Comparison of ENCODE assay signal across 23 mouse cellular contexts in the genomic region with DNA sequence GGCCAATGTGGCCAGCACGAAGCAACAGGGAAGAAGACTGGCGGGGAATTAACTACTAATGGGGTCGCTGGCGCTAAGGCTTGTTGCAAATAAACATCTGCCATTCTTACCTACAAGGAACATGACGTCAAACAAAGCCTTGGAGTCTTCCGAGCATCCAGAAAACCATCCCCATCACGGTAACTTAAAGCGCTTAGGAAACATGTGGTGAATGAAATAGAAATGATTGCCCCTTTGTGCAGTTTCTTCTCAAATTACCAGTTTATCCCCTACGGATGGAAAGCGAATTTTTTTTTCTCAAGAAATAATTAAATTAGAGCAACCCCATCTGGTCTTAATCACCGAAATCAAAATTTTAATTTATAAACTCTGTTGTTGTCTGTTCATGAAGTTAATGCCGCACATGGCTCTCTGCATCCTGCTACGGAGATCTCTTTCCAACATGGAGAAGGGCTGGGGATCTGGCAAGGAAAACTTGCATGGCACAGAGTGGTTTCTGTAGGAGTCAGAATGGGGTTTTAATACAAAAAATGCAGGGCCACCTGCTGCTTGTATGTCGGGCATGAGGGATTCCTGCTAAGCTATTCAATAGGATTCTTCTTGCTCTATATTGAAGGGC.
A peak's percentile ranks its signal among the peaks of the same experiment; 100 is the strongest.
DNase-seq lines count a peak whose midpoint lies in the region; ATAC-seq and TF ChIP-seq lines count a peak whose summit lies in the region.
"Had no signal": no experiment of that assay in that cellular context is flagged by ENCODE, and none has a peak within 500 bp of the region (broad histone marks: within the 10 kb centered on the region; RNA-seq: fewer than 3 reads in every experiment).

No protein-coding gene starts in this region.

- ATAC-seq in forebrain, postnatal 0 days: no peak
- ATAC-seq in hindbrain, embryonic 13.5 days (ENCODE audit: low FRiP score): 0 out of 2 replicates have a peak, but pooled peaks have one; percentile 32
- ATAC-seq in megakaryocyte progenitor cell, adult 5-6 weeks (replicated peaks; ENCODE audit: poor library complexity): no peak
- ATAC-seq in liver, postnatal 0 days: no peak

- H3K36me3 ChIP-seq in forebrain, postnatal 0 days (ENCODE audit: insufficient read depth): no peaks in the 10 kb centered on the region
- no peaks in the 10 kb centered on the region for H3K36me3 ChIP-seq in forebrain, embryonic 10.5 days (replicated peaks)
- H3K36me3 ChIP-seq in embryonic facial prominence, embryonic 10.5 days (replicated peaks): no peaks in the 10 kb centered on the region
- no peaks in the 10 kb centered on the region for H3K36me3 ChIP-seq in hindbrain, embryonic 13.5 days
- no peaks in the 10 kb centered on the region for H3K36me3 ChIP-seq in liver, postnatal 0 days (replicated peaks; ENCODE audit: insufficient read depth, low read length)
- H3K36me3 ChIP-seq: embryonic facial prominence, embryonic 12.5 days; heart, embryonic 10.5 days; limb, embryonic 10.5 days; liver, embryonic 15.5 days; midbrain, embryonic 10.5 days had no signal

- no peak for TF ChIP-seq CTCF in cerebellum, adult 2 months (IDR thresholded peaks at IDR 0.05; ENCODE audit: borderline replicate concordance, insufficient read depth, low read depth, low read length)
- TF ChIP-seq CTCF in forebrain, postnatal 0 days (IDR thresholded peaks at IDR 0.05; ENCODE audit: low read depth): no peak
- no peak for TF ChIP-seq CTCF in liver, postnatal 0 days (IDR thresholded peaks at IDR 0.05; ENCODE audit: low read depth)

- H3K4me1 ChIP-seq in cerebellum, adult 2 months (ENCODE audit: control insufficient read depth, insufficient read depth, low read length): no peaks in the 10 kb centered on the region
- no peaks in the 10 kb centered on the region for H3K4me1 ChIP-seq in forebrain, postnatal 0 days (ENCODE audit: insufficient read depth)
- H3K4me1 ChIP-seq in forebrain, embryonic 10.5 days: peaks cover 6% of the 10 kb centered on the region; the same call in 1 of the 2 replicates
- H3K4me1 ChIP-seq in embryonic facial prominence, embryonic 10.5 days: peaks cover 4% of the 10 kb centered on the region; the same call in 1 of the 2 replicates
- no peaks in the 10 kb centered on the region; the same call in 1 of the 2 replicates for H3K4me1 ChIP-seq in hindbrain, embryonic 13.5 days (replicated peaks)
- H3K4me1 ChIP-seq in liver, postnatal 0 days (ENCODE audit: insufficient read depth): no peaks in the 10 kb centered on the region
- H3K4me1 ChIP-seq: embryonic facial prominence, embryonic 12.5 days; heart, embryonic 10.5 days; limb, embryonic 10.5 days; liver, embryonic 15.5 days had no signal

- peak; percentile 4 for DNase-seq in cerebellum, adult 9-10 months
- no peak for DNase-seq in cerebellum, adult 2 months
- DNase-seq in forebrain, postnatal 0 days: peak; percentile 18
- no peak for DNase-seq in forebrain, embryonic 10.5 days (ENCODE audit: extremely low spot score, low spot score)
- peak; percentile 25 for DNase-seq in embryonic facial prominence, embryonic 10.5 days (ENCODE audit: low spot score)
- no peak for DNase-seq in liver, postnatal 0 days
- DNase-seq: adrenal gland, postnatal 25 days; cerebellum, postnatal 14 days; gastrocnemius, postnatal 10 days; heart, postnatal 4 days; kidney, adult 2 months; liver; right cerebral cortex, postnatal 14 days; spleen, adult 18-20 months had no signal

- no peaks in the 10 kb centered on the region for H3K27me3 ChIP-seq in cerebellum, adult 2 months (ENCODE audit: control insufficient read depth, insufficient read depth, low read length)
- H3K27me3 ChIP-seq in forebrain, postnatal 0 days (ENCODE audit: insufficient read depth, low read length): no peaks in the 10 kb centered on the region
- H3K27me3 ChIP-seq in forebrain, embryonic 10.5 days (ENCODE audit: poor library complexity, severe bottlenecking): no peaks in the 10 kb centered on the region
- H3K27me3 ChIP-seq in embryonic facial prominence, embryonic 10.5 days (replicated peaks; ENCODE audit: low read depth, poor library complexity, severe bottlenecking): no peaks in the 10 kb centered on the region
- H3K27me3 ChIP-seq in hindbrain, embryonic 13.5 days: no peaks in the 10 kb centered on the region
- H3K27me3 ChIP-seq in liver, postnatal 0 days (ENCODE audit: insufficient read depth, low read length): no peaks in the 10 kb centered on the region
- H3K27me3 ChIP-seq: embryonic facial prominence, embryonic 12.5 days; liver, embryonic 15.5 days had no signal

- 47% methylated on average over 14 of the region's 14 CpGs for WGBS in cerebellum, adult 2 months
- 56% methylated on average over 14 of the region's 14 CpGs for WGBS in forebrain, postnatal 0 days
- 69% methylated on average over 14 of the region's 14 CpGs for WGBS in forebrain, embryonic 10.5 days
- 58% methylated on average over 14 of the region's 14 CpGs for WGBS in embryonic facial prominence, embryonic 10.5 days
- 60% methylated on average over 14 of the region's 14 CpGs for WGBS in hindbrain, embryonic 13.5 days
- 71% methylated on average over 14 of the region's 14 CpGs for WGBS in liver, postnatal 0 days (ENCODE audit: insufficient replicate concordance)

- no peak overlapping the region for H3K27ac ChIP-seq in cerebellum, adult 2 months (ENCODE audit: insufficient read depth, low read length)
- H3K27ac ChIP-seq in forebrain, postnatal 0 days (ENCODE audit: low read depth, low read length): no peak overlapping the region
- H3K27ac ChIP-seq in forebrain, embryonic 10.5 days: no peak overlapping the region
- H3K27ac ChIP-seq in embryonic facial prominence, embryonic 10.5 days (replicated peaks): no peak overlapping the region
- no peak overlapping the region for H3K27ac ChIP-seq in hindbrain, embryonic 13.5 days
- no peak overlapping the region for H3K27ac ChIP-seq in liver, postnatal 0 days (ENCODE audit: low read depth)
- H3K27ac ChIP-seq: embryonic facial prominence, embryonic 12.5 days; heart, embryonic 10.5 days; kidney, postnatal 0 days; limb, embryonic 10.5 days; liver, embryonic 15.5 days; macrophage; midbrain, embryonic 10.5 days had no signal

- H3K4me3 ChIP-seq in cerebellum, adult 2 months (replicated peaks; ENCODE audit: insufficient read depth, low read depth, low read length): no peak overlapping the region
- no peak overlapping the region for H3K4me3 ChIP-seq in forebrain, postnatal 0 days (ENCODE audit: low read depth, low read length)
- H3K4me3 ChIP-seq in forebrain, embryonic 10.5 days: no peak overlapping the region
- no peak overlapping the region for H3K4me3 ChIP-seq in embryonic facial prominence, embryonic 10.5 days
- H3K4me3 ChIP-seq in hindbrain, embryonic 13.5 days: no peak overlapping the region
- H3K4me3 ChIP-seq in liver, postnatal 0 days (ENCODE audit: low read depth, low read length): no peak overlapping the region
- H3K4me3 ChIP-seq: embryonic facial prominence, embryonic 12.5 days; heart, embryonic 10.5 days; limb, embryonic 10.5 days; liver, embryonic 15.5 days; midbrain, embryonic 10.5 days had no signal

- no peak overlapping the region for H3K4me2 ChIP-seq in forebrain, postnatal 0 days (ENCODE audit: low read depth)
- H3K4me2 ChIP-seq in hindbrain, embryonic 13.5 days: no peak overlapping the region
- H3K4me2 ChIP-seq in liver, postnatal 0 days (ENCODE audit: low read depth, low read length): no peak overlapping the region
- H3K4me2 ChIP-seq: embryonic facial prominence, embryonic 12.5 days; liver, embryonic 15.5 days had no signal

- TF ChIP-seq EP300 in liver, postnatal 0 days (IDR thresholded peaks at IDR 0.05; ENCODE audit: low read depth): no peak

- H3K9ac ChIP-seq in forebrain, postnatal 0 days: no peak overlapping the region
- H3K9ac ChIP-seq in hindbrain, embryonic 13.5 days: no peak overlapping the region
- no peak overlapping the region for H3K9ac ChIP-seq in liver, postnatal 0 days (replicated peaks)
- H3K9ac ChIP-seq: embryonic facial prominence, embryonic 12.5 days; liver, embryonic 15.5 days had no signal

- H3K9me3 ChIP-seq in forebrain, postnatal 0 days (ENCODE audit: low read length): no peaks in the 10 kb centered on the region
- no peaks in the 10 kb centered on the region for H3K9me3 ChIP-seq in forebrain, embryonic 10.5 days
- no peaks in the 10 kb centered on the region for H3K9me3 ChIP-seq in embryonic facial prominence, embryonic 10.5 days
- no peaks in the 10 kb centered on the region for H3K9me3 ChIP-seq in hindbrain, embryonic 13.5 days
- no peaks in the 10 kb centered on the region for H3K9me3 ChIP-seq in liver, postnatal 0 days (ENCODE audit: low read length)
- H3K9me3 ChIP-seq: embryonic facial prominence, embryonic 12.5 days; heart, embryonic 10.5 days; limb, embryonic 10.5 days; liver, embryonic 15.5 days; midbrain, embryonic 10.5 days had no signal

- TF ChIP-seq POLR2A in cerebellum, adult 2 months (IDR thresholded peaks at IDR 0.05; ENCODE audit: borderline replicate concordance, insufficient read depth, low read length): no peak

Comparison
In these comparisons a context has a peak if more than half of its experiments do, and no peak if none do; other contexts are left out.
1. DNase-seq: peak in cerebellum, adult 9-10 months (single experiment), forebrain, postnatal 0 days (single experiment) and embryonic facial prominence, embryonic 10.5 days (single experiment); none in cerebellum, adult 2 months (0 of 2), forebrain, embryonic 10.5 days (single experiment) and liver, postnatal 0 days (single experiment).